Mouse (Mus musculus) myocyte (in vitro differentiated cells): ENCODE measurements around the gene Lemd1.

Experiments used
- CEBPB ChIP-seq: IDR thresholded peaks from 2 replicates; pipeline ENCODE4 v1.6.1; 2011; ENCODE audit warnings: mild to moderate bottlenecking, moderate library complexity; ENCODE audit not compliant: poor library complexity, insufficient read depth, severe bottlenecking
- E2F4 ChIP-seq: IDR thresholded peaks from one replicate; pipeline ENCODE4 v1.6.1; 2011; ENCODE audit warnings: mild to moderate bottlenecking, control low read depth, moderate library complexity; ENCODE audit not compliant: insufficient read depth
- MAX ChIP-seq: IDR thresholded peaks from one replicate; pipeline ENCODE4 v1.6.1; 2011; ENCODE audit warnings: low read depth, mild to moderate bottlenecking, control low read depth
- MYOD1 ChIP-seq, 3 experiments: IDR thresholded peaks; one replicate each; pipeline ENCODE4 v1.6.1; 2011; ENCODE audit warnings: control low read depth in 2 of 3, low read depth in 2 of 3, mild to moderate bottlenecking in 2 of 3, moderate library complexity in 1 of 3; ENCODE audit not compliant: insufficient read length in 2 of 3, control insufficient read depth in 1 of 3
- POLR2A ChIP-seq: IDR thresholded peaks from one replicate; pipeline ENCODE4 v1.6.1; 2011; ENCODE audit warnings: low read depth, mild to moderate bottlenecking, control low read depth, moderate library complexity; ENCODE audit not compliant: insufficient read length
- POLR2AphosphoS2 ChIP-seq: IDR thresholded peaks from one replicate; pipeline ENCODE4 v1.6.1; 2011; ENCODE audit warnings: low read depth, control low read depth; ENCODE audit not compliant: insufficient read length
- TCF12 ChIP-seq: IDR thresholded peaks from one replicate; pipeline ENCODE4 v1.6.1; 2011; ENCODE audit warnings: mild to moderate bottlenecking, control low read depth; ENCODE audit not compliant: poor library complexity, insufficient read depth, severe bottlenecking

GRCm38 (mm10) chr1:132143730-132144129, 47.5 kb upstream of the Lemd1 start:
- TF ChIP-seq POLR2A (no peak), TCF12 (no peak), POLR2AphosphoS2 (no peak), MYOD1 (IDR thresholded peaks at IDR 0.05; ENCODE audit: control insufficient read depth in 1 of 3, insufficient read length in 2 of 3, low read depth in 2 of 3) (no peak), MAX (no peak), E2F4 (no peak), CEBPB (no peak)
